Mouse (Mus musculus): Measurements from ENCODE around the gene Ap1g1.

The Ap1g1 gene

GRCm38 (mm10) chr8:109790938-109791337 lies 12.6 kb downstream of the Ap1g1 start:
- DNase-seq: no peak

- DNase-seq: no peak
These were observed 16.8 kb downstream of the Ap1g1 start for GRCm38 (mm10) chr8:109795166-109795565.

DNA sequence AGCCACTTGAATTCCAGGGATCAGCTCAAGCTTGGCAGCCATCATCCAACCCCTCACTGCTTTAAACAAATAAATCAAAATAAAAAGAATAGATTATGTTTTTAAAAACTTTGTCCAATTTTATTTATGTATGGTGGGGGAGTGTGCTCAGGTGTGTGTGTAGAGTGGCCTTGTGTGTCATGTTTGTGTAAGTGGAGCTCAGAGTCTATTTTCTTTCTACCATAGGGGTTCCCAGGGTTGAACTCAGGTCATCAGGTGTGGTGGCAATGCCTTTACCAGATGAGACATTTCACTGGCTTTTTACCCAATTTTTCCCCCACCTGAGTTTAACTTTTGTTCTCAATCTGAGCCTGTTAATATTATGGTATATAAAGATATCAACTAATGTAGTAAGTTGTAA lies 20.4 kb downstream of the Ap1g1 start:
- no peak for DNase-seq

DNA sequence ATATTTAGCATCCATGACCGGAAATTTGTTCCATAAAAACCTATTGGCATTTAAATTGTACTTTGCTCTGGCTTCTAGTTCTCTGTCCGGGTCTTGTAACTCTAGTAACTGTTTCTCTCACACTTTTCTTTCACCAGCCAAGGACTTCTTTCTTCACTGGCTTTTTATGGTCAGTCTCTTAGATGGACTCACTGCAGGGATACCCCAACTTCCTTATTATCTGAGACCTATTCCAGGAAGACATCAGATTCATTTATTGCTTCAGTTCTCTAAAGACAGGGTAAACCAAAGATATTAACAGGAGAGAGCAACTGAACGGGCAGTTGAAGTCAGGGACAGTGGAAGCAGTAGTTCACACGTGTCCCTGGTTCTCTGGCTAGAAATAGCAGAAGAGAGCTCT lies 20.9 kb downstream of the Ap1g1 start:
- DNase-seq: no peak

- DNase-seq: no peak
These were observed 22.0 kb downstream of the Ap1g1 start for GRCm38 (mm10) chr8:109800325-109800724.

DNA sequence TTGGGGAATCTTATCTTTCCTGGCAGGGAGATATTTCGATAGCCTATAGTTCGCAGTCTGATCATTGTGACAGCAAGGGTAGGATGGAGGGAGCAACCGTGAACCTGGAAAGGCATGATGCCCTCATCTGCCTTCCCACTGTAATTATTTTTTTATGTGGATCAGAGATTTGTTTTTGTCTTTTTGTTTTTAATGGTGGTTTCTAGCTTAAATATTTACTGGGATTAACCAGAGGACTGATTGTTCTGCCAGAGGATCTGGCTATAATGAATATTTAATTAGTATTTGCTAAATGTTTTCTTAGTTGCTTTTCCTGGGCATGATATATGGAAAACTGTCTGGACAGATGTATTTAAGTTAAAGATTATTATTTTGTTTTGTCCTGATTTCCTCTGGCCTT lies 24.9 kb downstream of the Ap1g1 start:
- no peak for DNase-seq

DNA sequence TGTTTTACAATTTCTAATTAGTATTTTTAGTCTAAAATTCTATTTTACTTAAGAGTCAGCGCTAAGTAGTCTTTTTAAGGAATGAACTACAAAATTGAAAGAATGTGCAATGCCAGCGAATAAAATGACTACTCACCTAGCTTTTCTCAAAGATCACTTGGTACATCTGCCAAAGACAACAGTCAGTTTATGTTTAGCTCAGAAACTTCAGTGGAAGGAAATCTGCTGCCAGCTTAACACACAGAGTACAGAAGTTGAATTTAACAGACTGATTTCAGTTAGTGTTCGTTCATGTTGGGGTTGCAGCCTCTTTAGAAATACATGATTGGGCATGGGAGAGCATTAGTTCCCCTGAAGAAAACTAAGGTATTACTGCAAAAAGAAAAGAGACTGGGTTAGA lies 25.4 kb downstream of the Ap1g1 start:
- DNase-seq: no peak

DNA sequence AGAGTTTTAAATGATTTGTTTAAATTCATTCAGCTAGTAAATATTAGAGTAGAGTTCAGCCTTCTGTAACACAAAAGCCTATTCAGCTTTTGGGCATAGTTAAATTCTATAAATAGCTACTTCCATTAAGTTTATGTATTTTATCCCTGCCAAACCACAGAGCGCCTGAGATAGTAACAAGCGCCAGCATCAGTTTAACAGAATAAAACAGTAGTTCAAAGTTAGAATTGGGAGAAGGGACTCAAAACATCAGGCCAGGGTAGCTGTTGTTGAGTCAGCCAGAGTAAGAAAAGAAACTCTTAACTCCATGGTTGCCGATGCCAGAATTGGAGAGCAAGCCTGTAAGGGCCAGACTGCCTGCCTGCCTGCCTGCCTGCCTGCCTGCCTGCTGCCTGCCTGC lies 28.2 kb downstream of the Ap1g1 start:
- DNase-seq: no peak

DNA sequence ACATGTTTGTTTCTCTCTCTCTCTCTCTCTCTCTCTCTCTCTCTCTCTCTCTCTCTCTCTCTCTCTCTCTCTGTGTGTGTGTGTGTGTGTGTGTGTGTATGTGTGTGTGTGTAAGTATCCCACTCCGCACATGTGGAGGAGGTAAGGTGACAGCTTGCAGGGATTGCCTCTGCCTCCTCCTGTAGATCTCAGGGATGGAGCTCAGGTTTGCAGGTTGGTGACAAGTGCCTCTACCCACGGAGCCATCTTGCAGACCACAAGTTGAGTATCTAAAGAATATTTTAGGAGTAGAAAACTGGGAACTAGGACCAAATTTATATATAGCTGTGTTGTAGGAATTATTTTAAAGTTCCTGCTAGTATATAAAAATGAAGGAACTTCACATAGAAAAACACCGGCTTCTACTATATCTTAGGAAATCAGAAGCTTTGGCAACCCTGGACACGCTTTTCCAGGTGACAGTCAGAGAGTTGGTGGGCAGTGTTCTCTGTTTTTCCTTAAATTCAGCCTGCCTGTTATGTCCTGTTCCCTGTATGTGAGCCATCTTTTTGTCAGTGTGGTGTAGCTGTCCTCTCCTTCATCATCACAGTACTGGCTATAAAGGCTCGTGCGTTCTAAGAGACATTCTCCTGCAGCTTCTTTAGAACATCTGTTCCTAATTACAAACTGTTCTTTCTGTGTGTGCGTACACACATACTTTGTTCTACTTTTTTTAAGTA lies 29.2 kb downstream of the Ap1g1 start:
- no peak for DNase-seq

- no peak for DNase-seq
These were observed 29.7 kb downstream of the Ap1g1 start for GRCm38 (mm10) chr8:109808120-109808447.

GRCm38 (mm10) chr8:109810434-109810833 lies 32.1 kb downstream of the Ap1g1 start:
- no peak for DNase-seq

DNA sequence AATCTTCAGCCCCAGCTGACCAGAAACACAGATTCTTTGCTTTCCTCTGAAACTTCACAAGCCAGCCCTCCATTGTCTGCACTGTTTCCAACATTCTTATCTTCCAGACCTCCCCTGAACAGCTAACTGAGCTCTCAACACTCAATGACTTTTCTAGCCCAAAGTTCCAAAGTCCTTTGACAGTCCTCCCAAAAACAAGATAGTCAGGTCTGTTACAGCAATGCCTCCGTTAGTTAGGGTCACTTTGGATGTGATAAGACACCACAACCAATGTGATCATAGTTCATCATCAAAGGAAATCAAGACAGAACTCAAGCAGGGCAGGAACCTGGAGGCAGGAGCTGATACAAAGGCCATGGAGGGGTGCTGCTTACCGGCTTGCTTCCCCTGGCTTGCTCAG lies 36.9 kb downstream of the Ap1g1 start:
- no peak for DNase-seq

DNA sequence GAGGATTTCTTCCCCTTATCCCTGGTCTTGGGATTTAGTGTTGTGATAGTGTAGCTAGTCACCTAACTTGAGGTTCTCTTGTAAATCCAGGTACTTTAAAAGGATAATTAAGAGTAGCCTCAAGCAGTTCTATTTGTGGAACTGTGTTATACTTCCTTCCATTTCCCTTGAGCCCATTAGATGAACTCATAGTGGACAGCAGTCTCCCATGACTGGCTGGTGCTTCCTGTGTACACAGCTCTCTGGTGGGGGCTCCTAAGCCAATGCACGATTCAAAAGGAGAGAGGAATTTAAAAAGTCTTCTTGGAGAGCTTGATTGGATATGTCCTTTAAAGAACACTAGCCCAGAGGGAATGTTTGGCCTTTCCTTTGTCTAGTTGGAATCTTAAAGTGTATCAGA lies 39.6 kb downstream of the Ap1g1 start:
- no peak for DNase-seq

GRCm38 (mm10) chr8:109823561-109823960 lies 45.2 kb downstream of the Ap1g1 start:
- no peak for DNase-seq

DNA sequence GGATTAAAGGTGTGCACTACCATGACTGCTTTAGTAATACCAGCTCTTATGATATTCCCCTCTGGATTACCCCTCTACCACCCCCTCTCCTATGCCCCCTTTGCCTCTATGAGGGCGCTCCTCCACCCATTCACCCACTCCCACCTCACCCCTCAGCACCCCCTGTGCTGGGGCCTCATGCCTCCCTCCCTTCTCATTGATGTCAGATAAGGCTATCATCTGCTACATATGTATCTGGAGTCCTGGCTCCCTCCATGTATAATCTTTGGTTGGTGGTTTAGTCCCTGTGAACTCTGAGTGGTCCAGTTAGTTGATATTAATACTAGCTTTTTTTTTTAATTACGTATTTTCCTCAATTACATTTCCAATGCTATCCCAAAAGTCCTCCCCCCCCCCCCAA lies 61.5 kb downstream of the Ap1g1 start:
- no peak for DNase-seq

DNA sequence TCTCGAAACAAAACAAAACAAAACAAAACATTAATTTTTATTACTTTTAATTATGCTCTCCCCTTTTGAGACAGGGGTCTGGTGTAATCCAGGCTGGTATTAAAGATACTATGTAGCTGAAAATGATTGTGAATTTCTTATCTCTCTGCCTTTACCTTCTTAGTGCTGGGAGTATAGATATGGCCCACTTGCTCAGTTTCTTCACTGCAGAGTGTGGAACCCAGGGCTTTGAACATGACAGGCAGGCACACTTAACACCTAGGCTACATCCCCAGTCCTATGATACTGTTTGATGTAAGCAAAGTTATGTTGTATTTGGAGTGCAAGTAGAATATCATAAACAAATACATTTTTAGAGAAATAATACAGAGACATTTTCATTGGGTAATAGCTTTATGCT lies 64.1 kb downstream of the Ap1g1 start:
- no peak for DNase-seq

DNA sequence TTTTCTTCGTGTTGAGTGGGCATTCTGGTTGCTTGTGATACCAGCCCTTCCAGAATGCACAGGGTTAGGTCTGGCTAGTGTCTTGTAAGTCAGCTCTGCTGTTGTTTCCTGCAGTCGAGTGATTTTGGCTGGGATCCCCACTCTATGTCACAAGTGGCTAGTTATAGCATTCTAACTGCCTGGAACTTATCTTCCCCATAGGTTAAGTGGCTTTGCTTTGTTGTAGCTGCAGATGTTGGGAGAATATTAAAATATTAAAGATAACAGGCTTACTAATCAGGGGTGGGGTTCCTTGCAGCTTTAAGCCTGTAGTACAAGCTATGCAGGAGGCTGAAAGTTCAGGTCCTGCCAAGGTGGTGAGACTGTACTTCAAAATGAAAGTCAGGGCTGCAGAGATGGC lies 69.5 kb downstream of the Ap1g1 start:
- DNase-seq: no peak

- DNase-seq: no peak
These were observed 70.6 kb downstream of the Ap1g1 start for GRCm38 (mm10) chr8:109848981-109849380.

- DNase-seq: peak; percentile 53
These were observed 75.1 kb downstream of the Ap1g1 start for GRCm38 (mm10) chr8:109853423-109853822.

GRCm38 (mm10) chr8:109854522-109854921 lies 76.2 kb downstream of the Ap1g1 start:
- no peak for DNase-seq

DNA sequence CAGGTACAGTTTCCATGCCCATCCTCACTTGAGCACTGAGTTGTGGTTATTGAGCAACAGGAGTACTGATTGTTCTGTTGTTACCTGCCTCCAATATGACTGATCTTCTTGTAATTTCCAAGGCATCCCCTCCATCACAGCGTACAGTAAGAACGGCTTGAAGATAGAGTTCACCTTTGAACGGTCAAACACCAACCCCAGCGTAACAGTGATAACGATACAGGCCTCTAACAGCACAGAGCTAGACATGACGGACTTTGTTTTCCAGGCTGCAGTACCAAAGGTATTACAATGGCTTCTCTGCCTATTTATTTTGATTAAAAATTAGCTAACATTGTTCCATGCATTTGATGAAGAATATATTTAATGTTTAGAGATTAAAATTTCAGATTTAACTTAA lies 77.1 kb downstream of the Ap1g1 start:
- DNase-seq: no peak

DNA sequence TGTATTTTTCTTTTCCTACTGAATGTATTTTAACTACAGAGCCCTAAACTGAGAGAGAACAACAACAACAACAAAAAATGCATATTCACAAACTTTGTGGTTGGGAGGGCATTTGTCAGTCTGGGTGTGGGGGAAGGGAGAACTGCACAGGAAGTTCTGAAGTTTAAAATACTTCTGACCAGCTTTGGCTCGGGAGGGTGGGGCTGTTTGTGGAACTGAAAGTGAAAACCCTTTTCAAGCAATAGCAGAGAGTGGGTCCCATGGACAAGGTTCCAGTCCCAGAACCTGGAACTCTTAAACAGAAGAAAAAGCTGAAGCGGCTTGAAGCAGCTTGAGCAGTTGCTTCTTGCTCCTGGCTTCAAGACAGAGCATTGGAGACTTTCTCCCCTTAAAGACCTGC lies 85.0 kb downstream of the Ap1g1 start:
- DNase-seq: peak; percentile 8

- no peak for DNase-seq
These were observed 86.4 kb downstream of the Ap1g1 start for GRCm38 (mm10) chr8:109864798-109865197.

- DNase-seq: no peak
These were observed 87.2 kb downstream of the Ap1g1 start for GRCm38 (mm10) chr8:109865536-109865935.

DNA sequence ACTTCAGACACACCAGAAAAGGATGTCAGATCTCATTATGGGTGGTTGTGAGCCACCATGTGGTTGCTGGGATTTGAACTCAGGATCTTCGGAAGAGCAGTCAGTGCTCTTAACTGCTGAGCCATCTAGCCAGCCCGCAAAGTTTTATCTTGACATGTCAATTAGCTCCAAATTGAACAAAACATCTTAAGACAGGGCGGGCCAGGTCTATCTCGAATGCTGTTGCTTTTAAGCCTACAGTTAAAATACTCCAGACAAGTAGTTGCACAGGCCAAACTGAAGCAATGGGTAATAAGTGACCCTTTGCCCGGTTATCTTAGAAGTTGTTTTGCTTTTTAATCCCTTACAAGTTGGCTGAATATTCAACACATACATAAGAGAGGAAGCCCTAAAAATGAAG lies 88.3 kb downstream of the Ap1g1 start:
- DNase-seq: no peak
